Mouse (Mus musculus): ENCODE results near the gene Etfrf1.
A peak's percentile ranks its signal among the peaks of the same experiment; 100 is the strongest.

GRCm38 (mm10) chr6:145255952-145256700, 45.2 kb downstream of the Etfrf1 start:
- TF ChIP-seq CTCF (IDR thresholded peaks at IDR 0.05; ENCODE audit: borderline replicate concordance, extremely low read depth, insufficient read depth, insufficient read length), result peak; percentile 5; the same call in 1 of the 2 replicates
- no peak for TF ChIP-seq POLR2A (IDR thresholded peaks at IDR 0.05; ENCODE audit: borderline replicate concordance, extremely low read depth, insufficient read depth, insufficient read length, poor library complexity, severe bottlenecking)
